Mouse (Mus musculus) embryo, embryonic 9.5 days (tissue): Measurements from ENCODE around the gene Dnajc27.

Experiments
- DNase-seq: peaks from one replicate; pipeline ENCODE4 v3.0.0-alpha.2; 2017; ENCODE audit errors: extremely low spot score

Dnajc27 gene

GRCm38 (mm10) chr12:4082132-4083001 is at the start of gene Dnajc27:
TSS of gene Dnajc27 (plus strand) at chr12:4082583.
- DNase-seq: peak; percentile 96

- DNase-seq: no peak
Measured at GRCm38 (mm10) chr12:4036157-4036556, 46.2 kb upstream of the Dnajc27 start.

GRCm38 (mm10) chr12:4037511-4037910 is 44.9 kb upstream of the Dnajc27 start:
- no peak for DNase-seq

- DNase-seq: peak; percentile 86
Measured at GRCm38 (mm10) chr12:4038061-4039041, 44.0 kb upstream of the Dnajc27 start, which contains the start of gene Efr3b. TSS of gene Efr3b (minus strand) at chr12:4038915.

- no peak for DNase-seq
Measured at GRCm38 (mm10) chr12:4039046-4039445, 43.3 kb upstream of the Dnajc27 start.

GRCm38 (mm10) chr12:4042411-4042810 is 40.0 kb upstream of the Dnajc27 start:
- DNase-seq: no peak

- no peak for DNase-seq
Measured at GRCm38 (mm10) chr12:4045992-4046391, 36.4 kb upstream of the Dnajc27 start.

- DNase-seq: no peak
Measured at GRCm38 (mm10) chr12:4048031-4048430, 34.4 kb upstream of the Dnajc27 start.

GRCm38 (mm10) chr12:4050861-4051425 is 31.4 kb upstream of the Dnajc27 start:
- DNase-seq: no peak

GRCm38 (mm10) chr12:4053643-4054042 is 28.7 kb upstream of the Dnajc27 start:
- no peak for DNase-seq

GRCm38 (mm10) chr12:4054845-4055244 is 27.5 kb upstream of the Dnajc27 start:
- DNase-seq: no peak

- DNase-seq: no peak
Measured at GRCm38 (mm10) chr12:4058321-4058720, 24.1 kb upstream of the Dnajc27 start.

- no peak for DNase-seq
Measured at GRCm38 (mm10) chr12:4059683-4060082, 22.7 kb upstream of the Dnajc27 start.

- DNase-seq: no peak
Measured at GRCm38 (mm10) chr12:4065498-4065897, 16.9 kb upstream of the Dnajc27 start.

GRCm38 (mm10) chr12:4065944-4066343 is 16.4 kb upstream of the Dnajc27 start:
- no peak for DNase-seq

- DNase-seq: no peak
Measured at GRCm38 (mm10) chr12:4066681-4067459, 15.5 kb upstream of the Dnajc27 start.

GRCm38 (mm10) chr12:4068551-4068950 is 13.8 kb upstream of the Dnajc27 start:
- no peak for DNase-seq

GRCm38 (mm10) chr12:4071671-4072070 is 10.7 kb upstream of the Dnajc27 start:
- DNase-seq: no peak

- no peak for DNase-seq
Measured at GRCm38 (mm10) chr12:4075407-4075806, 7.0 kb upstream of the Dnajc27 start.

GRCm38 (mm10) chr12:4076383-4076782 is 6.0 kb upstream of the Dnajc27 start:
- DNase-seq: no peak

GRCm38 (mm10) chr12:4078069-4078468 is 4.3 kb upstream of the Dnajc27 start:
- DNase-seq: no peak
